Mouse (Mus musculus): Measurements from ENCODE around the gene Etl4.

DNA sequence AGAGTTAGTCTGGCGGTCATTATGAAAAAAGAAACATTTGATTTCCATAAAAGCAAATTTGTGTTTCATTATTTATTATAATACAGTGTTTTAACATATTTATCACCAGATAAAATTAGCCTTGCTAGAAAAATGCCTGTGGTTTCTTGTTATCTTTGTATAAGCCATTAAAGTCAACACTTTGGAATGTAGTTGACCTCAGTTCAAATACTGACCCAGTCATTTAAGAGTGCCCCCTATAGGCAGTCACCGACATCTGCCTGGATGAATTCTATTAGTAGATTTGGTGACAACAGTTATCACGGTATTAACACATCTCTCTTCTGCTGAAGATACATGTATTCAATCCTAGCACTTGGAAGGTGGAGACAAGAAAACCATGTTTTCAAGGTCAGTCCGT, 536.6 kb downstream of the Etl4 start:
- TF ChIP-seq CTCF (IDR thresholded peaks at IDR 0.05; ENCODE audit: low read depth) (peak; percentile 3; the same call in 1 of the 2 replicates), EP300 (IDR thresholded peaks at IDR 0.05; ENCODE audit: low read depth) (no peak)

All from liver, embryonic 14.5 days (tissue).